Mouse (Mus musculus) embryo, embryonic 10.5 days (tissue): ENCODE measurements at regions not wholly inside any gene's neighbourhood (a gene's known extent, or its start where the extent isn't known, plus 50 kb on each side); places are given as distances from the start of the nearest gene placed in this dataset.
"Not testable (repeated sequence)": the region's sequence is repeated elsewhere in the genome, so short reads cannot be mapped to it uniquely, and the experiment has no call there.

ENCODE experiments used
- DNase-seq: peaks from one replicate; pipeline ENCODE4 v3.0.0-alpha.2; 2015; ENCODE audit warnings: low spot score

DNA sequence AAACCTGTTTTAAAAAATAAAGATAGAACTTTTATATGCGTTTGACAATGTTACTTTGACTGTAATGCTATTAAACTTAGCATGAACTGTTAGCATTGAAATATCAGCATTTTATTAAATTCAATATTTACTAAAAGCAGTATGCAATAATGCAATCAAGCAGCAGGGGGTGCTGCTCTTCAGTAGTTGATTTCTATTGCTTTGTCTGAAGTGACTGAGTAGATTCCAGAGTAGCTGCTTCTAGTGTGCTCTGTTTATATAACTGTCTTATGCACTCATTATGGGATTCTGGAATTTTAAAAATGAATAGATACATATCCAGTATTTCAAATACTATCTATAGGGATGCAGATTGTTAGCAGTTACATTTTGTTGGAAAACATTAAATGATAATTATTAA lies 146.2 kb downstream of the Gm28710 start:
- peak; percentile 77 for DNase-seq

DNA sequence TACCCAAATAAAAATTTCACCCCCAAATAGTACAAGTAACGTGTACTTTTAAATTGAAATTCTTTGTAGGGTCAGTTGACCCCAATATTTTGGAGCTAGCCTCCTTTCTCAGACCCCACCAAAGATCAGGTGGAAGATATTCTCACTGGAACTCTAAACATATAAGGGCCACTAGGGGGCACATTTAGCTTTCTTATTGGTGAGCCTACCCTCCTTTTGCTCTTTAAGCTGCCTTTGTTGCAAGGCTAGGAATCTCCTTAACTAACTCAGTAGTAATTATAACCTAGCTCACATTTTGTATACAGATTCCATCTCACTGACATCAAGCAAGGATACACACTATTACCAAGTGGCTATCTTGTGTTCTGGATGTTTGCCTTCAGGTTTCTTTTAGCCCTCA lies 155.8 kb downstream of the Gm28710 start:
- peak; percentile 78 for DNase-seq

DNA sequence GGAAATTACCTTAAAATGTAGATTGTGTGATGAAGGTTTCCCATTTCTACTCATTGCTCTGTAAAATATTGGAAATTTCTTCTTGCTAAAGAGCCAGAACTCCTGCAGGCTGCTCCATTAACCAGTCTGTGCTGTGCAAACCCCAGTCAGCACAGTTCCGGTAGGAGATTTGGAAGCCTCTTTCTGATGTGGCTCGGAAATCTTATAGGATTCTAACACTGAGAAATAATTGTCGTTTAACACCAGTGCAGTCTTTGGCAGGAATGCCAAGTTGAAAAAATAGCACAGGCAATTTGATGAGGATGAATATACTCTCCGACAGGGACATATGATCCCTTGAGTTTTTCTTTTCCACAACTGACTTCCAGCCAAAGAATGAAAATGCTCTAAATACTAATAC lies 176.1 kb downstream of the Gm28710 start:
- no peak for DNase-seq

DNA sequence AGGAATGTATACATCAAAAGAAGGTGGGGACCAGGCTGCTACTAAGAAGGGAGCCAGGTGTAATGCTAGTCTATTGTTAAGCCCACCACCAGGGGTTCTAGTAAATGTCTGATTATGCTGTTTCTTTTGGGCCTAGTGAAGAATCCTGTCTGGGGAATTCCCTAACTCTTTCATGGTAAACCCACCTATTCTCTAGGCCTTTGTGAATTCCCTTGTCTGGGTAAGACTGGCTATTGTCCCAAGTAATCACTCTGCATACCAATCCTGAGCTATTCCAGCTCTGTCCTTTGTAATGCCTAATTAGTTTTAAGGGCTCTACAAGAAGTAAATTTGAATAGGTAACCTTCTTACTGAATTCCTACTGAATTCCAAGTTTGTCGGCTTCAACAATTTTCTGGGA lies 177.2 kb downstream of the Gm28710 start:
- not testable (repeated sequence) for DNase-seq

DNA sequence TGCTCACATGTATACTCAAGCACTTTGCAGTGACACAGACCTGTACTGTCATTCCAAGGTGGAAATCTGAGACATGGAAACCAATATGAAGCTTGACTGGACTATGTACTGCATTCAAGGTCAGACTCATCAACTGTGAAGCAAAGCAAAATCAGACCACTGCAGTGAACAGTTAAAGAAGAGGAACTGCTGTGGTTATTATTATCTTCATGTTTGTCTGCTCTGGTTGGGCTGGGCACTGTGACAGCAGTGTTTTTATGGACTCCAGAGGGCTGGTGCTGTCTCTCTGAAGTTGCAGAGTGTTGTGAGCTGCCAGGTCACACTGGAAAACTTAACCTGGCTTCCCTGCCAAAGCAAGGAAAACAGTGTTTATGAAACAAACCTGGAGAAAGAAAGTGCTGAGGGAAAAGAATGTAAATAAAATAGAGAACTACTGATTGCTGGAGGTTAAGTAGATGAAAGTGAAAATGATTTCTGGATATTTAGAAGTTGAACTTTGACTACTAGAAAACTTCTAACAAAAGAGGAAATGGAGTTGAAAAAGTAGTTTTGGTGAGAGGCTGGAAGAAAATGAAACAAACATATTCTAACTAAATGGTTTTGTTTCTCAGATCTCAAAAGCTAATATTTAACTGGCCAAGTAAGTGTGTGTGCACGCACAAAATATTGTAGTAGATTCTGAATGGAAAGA lies 181.7 kb downstream of the Gm28710 start:
- no peak for DNase-seq

DNA sequence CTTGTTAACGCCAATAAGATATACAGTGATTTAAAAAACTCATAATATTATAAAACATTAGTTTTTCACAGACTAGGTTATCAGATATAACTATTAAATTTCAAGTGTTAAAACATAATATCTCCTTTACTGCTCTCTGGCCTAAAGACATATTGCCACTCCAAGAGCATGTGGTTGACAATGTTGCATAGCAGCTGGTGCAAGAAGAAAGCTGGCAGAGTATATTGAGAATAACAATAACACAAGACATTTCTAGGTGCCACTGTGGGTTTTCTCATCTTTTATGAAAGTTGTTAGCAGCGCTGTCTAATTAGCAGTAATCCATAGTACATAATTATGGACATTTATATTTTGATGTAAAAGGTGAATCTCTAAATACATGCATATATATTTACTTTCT lies 184.4 kb downstream of the Gm28710 start:
- DNase-seq, result no peak

DNA sequence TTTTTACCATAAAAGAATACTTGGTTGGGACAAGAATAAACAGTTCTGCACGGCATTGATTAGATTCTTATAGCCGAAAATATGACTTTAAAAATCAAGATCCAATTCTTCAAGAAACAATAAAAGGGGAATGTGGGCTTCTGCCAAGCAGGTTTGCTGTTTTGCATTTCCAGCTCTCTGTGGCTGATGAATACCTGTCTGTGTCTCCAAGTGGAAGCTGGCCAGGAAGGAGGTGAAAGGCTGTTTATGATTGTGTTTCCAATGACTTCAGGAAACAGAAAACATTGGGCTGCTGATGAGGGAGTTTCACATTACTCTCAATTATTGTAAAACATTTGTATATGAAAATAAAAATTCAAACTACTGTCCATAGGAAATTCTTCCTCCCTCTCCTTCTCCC lies 193.3 kb downstream of the Gm28710 start:
- DNase-seq, result no peak

DNA sequence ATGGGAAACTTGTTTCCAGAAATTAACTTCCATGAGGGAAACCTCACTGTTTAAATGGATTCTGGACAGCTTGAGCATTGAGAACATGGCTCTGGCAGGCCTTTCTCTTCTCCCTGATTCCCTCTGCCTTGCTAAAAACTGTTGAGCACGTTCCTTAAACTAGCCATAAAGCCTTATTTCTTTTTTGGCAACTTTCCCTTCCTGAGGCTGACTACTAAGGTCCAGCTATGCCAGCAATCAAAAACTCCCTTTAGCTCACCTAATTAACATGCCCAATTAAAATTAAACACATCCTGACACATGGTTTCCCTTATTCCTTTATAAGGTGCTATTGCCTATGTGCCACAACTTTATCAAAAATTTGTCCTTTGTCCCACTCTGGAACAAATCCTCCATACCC lies 199.9 kb downstream of the Gm28710 start:
- DNase-seq, result no peak

DNA sequence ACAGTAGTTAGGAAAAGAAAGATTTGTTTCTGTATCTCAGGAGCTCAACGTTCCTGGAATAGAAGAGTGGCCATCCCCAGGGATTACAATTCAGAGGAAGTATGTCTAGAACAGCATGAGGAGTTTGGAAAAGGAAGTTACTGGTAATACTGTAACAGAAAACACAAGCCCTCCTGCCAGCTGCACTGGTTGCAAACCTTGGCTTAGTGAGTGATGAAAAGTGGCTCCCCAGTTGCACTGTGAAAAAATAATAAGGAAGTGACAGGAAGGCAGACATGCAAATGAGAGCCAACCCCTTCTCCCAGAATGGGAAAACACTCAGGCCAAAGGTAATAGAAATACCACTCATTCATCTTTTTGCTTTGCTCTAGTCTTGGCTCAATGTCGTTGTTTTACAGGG lies 207.6 kb downstream of the Gm28710 start:
- DNase-seq, result peak; percentile 24

DNA sequence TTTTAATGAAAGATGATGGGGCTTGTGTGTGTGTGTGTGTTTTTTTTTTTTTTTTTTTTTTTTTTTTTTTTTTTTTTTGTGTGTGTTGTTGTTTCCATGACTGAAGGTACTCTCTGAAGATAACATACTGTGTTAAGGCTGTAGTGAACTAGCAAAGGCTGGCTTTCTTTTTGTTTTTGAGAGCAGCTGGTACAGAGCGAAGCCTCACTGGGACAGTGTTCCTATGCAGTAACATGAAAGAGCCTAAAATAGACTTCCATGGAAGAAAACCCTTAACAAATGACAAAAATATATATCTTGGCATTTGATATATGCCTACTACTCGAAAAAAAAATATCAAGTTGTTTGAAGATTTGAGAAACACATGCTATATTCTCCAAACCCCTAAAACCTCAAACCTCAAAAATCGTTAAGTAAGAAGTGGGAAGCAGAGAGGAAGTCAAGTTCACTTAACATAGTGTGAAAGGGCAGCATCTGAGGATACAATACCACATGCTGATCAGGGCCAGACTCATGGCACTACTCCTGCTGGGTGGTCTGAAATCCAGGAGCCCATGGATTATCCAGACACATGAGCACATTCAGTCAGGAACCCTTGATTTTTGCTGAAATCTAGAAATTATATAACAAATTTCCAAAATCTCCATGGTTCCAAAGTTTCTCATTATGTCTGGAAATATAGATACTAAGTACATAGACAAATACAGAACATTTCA lies 215.4 kb downstream of the Gm28710 start:
- peak; percentile 19 for DNase-seq

DNA sequence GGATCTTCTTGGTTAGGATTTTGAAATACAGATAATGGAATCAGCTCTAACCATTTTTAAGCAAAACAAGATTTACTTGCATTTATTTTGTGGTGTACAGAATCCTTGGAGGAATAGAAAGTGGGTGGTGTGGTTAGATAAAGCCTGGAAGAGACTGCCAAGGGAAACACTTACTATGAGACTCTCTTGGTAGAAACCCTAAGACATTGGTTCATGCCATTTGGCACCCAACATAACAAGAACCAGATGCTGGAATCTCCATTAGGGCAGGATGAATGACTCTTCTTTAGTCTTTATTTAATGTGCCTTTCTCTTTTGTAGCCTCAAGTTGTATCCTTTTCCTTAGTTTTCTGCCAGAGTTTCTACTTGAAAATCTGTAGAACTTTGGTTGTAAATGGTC lies 230.0 kb downstream of the Gm28710 start:
- DNase-seq, result no peak

DNA sequence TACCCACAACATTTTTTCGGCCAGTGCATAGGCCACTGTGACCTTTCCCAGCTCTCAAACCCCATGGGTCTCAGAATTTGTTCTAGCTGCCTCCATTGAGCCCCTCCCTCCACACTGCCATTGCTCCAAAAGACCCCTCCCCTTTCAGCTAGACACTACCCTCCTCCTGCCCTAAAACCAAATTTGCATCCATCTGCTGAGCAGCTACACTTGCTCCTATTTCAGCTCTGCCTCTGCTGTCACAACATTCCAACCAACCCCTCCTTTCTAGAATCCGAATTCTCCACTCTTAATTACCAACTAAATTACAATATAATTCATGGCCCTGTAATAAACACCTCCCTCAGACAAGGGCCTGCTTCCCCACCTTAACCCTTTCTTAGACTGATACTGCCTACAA lies 262.3 kb downstream of the Gm28710 start:
- no peak for DNase-seq

DNA sequence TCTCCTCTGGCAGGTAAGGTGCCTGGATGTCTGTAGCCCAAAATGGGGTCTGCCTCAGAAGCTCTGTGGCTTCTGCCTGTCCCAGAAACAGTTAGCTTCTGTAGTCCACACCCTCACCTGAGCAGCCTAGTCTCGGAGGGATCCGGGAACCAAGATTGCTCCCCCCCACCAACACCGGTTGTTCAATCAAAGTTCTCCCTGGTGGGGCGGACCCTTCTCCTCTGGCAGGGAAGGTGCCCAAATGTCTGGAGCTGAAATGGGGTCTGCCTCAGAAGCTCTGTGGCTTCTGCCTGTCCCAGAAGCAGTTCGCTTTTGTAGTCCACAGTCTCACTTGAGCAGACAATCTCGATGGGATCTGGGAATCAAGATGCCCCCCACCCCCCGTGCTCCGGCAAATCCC lies 273.0 kb downstream of the Gm28710 start:
- no peak for DNase-seq

DNA sequence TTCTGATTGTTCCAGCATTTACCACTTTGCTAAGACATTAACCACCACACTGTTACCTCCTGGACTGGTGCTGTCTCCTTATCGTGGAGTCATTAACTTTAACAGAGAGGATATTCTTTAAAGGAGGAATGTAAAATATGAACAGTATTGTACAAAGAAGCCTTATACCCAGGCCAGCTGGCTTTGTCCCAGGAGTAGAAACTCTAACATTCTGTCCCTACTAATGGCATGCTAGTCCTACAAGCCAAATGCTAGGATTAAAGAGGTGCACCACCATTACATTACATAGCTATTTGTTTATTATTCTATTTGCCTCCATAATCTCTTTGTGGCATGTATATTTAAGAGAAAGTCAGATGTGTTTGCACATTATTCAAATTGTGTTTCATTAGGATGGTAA lies 288.8 kb downstream of the Gm28710 start:
- no peak for DNase-seq

DNA sequence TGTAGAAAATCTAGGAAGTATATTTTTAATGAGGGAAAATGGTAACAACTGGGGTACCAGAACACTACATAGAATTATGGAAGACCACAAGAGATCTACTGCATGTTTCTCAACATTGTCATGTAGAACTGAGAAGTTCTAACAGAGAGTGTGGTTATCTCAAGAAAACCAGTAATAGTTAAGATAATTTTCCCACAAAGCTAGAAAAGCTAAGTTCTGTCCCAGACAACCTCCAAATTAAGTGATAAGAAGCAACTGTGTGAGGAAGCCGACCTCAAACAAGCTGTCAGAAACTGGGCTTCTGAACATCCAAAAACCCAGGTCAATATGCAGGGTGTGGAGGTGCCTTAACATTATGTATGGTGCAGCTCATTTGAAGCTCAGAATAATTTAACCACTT lies 261.4 kb upstream of the Speer4f2 start:
- DNase-seq, result no peak

DNA sequence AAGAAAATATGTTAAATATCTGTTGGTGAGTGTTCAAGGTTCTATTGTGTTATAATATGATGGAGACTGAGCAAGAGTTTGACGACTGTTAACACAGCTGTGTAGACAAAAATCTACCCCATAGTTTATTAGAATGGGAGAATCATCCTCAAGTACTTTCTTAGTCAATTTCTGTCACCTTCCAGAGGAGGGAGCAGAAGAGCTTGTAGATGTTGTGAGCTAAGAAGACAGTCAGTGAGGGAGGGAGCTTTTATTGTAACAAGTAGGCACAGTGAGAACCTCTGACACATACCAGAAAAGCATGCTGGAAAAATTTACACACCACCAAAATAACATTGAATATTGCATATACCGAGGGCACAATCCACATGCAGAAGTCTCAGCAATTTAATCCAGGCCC lies 261.0 kb upstream of the Speer4f2 start:
- peak; percentile 24 for DNase-seq

DNA sequence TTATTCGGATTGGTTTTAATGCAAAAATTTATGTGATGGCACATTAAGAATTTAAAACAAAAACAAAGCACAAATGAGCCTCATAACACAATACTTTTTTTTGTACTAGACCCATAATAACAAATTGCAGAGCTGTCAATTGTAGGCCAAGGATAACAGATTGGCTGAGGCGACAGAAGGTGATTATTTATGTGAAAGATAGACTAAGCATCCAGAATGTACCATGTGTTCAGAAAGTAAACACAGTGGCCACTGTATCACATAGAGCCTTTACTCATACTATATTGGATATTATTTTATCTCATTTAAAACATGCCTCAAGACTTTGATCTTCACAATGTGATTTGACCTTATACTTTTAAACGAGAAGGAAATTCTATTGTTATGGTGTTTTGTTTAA lies 257.9 kb upstream of the Speer4f2 start:
- DNase-seq, result no peak

DNA sequence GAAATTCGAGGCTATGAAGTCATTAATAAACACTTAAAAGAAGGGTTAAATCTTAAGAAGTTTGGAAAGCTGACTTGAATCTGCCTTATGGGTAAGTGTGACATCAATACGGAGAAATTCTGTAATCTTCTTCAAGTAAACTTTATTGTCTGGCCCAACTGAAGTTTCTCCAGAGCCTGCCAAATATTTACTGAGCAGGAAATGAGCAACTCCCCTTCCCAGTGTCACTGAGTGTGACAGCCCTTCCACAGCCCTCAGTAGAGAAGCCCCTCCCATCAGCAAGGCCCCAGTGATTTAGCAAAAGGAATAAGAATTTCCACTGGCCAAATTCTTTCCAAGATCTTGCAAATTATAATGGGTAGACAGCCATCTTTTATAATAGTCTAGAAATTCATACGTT lies 256.9 kb upstream of the Speer4f2 start:
- no peak for DNase-seq

DNA sequence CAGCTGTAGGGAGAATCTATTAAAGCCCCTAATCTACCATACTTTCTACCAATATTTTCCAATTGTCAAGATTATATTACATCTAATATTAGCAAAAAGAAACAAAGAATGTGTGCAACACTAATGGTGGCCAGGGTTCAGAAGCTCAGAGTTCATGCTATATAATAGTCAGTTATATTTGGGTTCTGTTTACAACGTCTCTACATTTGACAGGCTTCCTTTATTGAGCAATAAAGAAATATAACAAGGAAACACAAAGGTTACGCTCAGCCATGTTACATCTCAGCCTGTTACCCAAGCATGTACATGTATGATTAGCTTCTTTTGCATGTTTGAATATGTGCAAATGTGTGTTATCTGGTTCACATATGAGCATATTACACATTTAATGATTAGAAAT lies 247.7 kb upstream of the Speer4f2 start:
- DNase-seq, result no peak

DNA sequence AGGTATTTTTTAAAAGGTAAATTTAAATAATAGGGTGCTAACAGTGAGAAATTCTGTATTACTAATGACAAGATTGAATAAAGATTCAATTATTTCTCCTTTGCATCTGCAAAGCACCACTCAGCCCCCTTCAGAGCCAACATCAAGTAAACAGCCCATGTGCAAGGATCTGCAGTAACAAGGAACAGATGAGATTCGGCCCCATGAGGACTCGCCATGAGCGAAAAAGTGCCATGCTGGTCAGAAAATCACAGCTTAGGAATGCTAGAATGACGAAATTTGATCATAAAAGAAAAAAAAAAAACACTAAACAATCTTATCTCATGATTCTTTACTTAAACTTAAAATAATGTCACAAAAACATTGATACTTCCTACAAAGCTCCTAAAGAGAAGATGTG lies 245.5 kb upstream of the Speer4f2 start:
- no peak for DNase-seq

DNA sequence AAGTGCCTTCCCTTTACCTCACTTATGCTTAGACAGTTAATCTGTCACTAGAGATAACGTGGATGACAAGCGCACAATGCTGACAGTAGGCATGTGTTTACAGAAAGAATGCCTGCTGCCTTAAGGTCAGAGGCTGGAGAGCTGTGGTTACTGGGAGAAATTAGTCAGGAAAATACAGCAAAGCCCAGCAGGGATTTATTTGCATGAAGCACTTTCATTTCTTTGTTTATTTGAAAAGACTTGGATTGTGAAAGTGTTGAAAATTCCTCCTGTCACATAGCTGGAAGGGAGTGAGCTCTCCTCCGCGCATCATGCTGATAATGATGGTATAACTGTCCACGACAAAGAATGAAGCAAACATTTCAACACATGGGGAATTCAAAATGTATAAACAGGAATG lies 237.5 kb upstream of the Speer4f2 start:
- DNase-seq, result peak; percentile 32

DNA sequence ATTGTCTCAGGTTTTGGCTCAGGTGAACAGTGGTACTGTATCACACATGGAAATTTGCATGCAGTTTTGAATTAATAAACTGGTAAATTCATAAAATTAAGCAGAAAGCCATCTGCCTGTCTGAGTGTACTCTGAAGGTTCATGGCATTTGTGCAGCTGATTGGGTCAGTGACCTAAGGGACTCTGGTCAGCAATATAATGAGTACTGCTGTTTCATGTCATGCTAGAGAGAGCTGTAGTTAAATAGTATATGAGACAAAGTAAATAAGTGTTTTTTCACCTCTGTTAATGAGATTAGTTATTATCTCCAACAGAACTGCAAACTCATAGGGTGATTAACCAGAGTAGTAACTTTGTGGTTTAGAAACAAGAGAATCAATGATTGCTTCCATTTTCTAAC lies 231.4 kb upstream of the Speer4f2 start:
- DNase-seq, result no peak

DNA sequence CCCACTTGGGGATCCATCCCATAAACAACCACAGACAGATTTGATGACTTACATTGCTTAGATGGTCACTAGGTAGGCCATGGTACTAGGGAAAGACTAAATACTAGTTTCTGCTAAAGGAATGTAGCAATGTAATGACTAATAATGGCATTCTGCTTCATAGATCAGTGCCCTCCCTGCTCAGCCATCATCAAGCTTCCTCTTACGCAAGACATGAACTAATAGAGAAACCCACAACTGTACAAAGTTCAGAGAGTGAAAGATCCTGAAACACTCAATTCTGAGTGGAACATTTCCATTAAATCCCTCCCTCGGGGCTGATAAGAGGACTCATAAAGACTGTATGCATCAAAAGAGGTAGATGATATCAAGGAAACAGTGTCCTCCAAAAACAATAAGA lies 198.4 kb upstream of the Speer4f2 start:
- no peak for DNase-seq

DNA sequence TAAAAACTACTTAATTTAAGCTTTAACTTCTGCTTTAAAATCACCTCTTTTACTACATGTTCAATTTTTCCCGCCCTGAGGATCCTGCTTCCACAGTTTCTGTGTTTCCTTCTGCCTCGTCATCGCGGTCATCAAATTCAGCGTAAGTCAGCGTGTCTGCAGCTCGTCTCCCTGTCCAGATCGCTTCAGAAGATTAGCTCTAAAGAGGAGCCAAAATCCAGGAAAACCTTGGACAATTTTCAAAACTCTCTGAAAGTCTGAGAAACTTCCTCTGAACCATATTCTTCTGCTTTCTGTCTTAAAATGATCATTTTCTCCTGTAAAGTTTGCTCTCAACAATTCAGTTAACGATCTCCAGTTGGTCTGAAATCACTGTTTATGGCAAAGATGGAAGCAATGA lies 196.2 kb upstream of the Speer4f2 start:
- no peak for DNase-seq
